Mouse (Mus musculus) heart, embryonic 16.5 days (tissue): Measurements from ENCODE around the gene Slc16a11. TPM values are rescaled to one million over a fixed set of nuclear protein-coding genes. Genes with fewer than 3 reads are reported as not detected.

ENCODE experiments used
- ATAC-seq: fragments of 200-750 bp; cut with Nextera tagmentation; replicated peaks from 2 replicates; pipeline ENCODE4 v1.8.0; 2017; ENCODE audit warnings: moderate number of reproducible peaks; ENCODE audit not compliant: insufficient read depth, low FRiP score; ENCODE audit errors: extremely low read depth
- H3K27ac ChIP-seq: fragments of 300-500 bp; sonication (generic); 2 replicates; pipeline ENCODE4 v1.5.1; 2014; ENCODE audit warnings: mild to moderate bottlenecking, low read length, control low read depth, moderate library complexity
- H3K27me3 ChIP-seq: fragments of 300-500 bp; sonication (generic); 2 replicates; pipeline ENCODE4 v1.6.1; 2014; ENCODE audit warnings: low read length, mixed read lengths; ENCODE audit not compliant: control insufficient read depth, insufficient read depth
- H3K36me3 ChIP-seq: fragments of 300-500 bp; sonication (generic); 2 replicates; pipeline ENCODE4 v1.6.1; 2014; ENCODE audit not compliant: control insufficient read depth, insufficient read depth
- H3K4me1 ChIP-seq: fragments of 300-500 bp; sonication (generic); 2 replicates; pipeline ENCODE4 v1.6.1; 2014; ENCODE audit warnings: low read length, mixed read lengths; ENCODE audit not compliant: control insufficient read depth, insufficient read depth
- H3K4me2 ChIP-seq: fragments of 300-500 bp; sonication (generic); 2 replicates; pipeline ENCODE4 v1.6.1; 2014; ENCODE audit warnings: low read depth, mild to moderate bottlenecking, control low read depth, low read length
- H3K4me3 ChIP-seq: fragments of 300-500 bp; sonication (generic); 2 replicates; pipeline ENCODE4 v1.5.1; 2014; ENCODE audit warnings: mild to moderate bottlenecking, control low read depth, low read length
- H3K9ac ChIP-seq: fragments of 300-500 bp; sonication (generic); 2 replicates; pipeline ENCODE4 v1.6.1; 2014; ENCODE audit warnings: low read length, control low read depth
- H3K9me3 ChIP-seq: fragments of 300-500 bp; sonication (generic); replicated peaks from 2 replicates; pipeline ENCODE4 v1.6.1; 2016; ENCODE audit warnings: low read length; ENCODE audit not compliant: control insufficient read depth
- WGBS: fragments of 180-500 bp; shearing (Covaris S2); extraction: QIAGEN DNeasy Blood & Tissue Kit; methylation state at CpG from one replicate; pipeline ENCODE4 v1.1.7; 2014; 5-methylcytosine and 5-hydroxymethylcytosine counted together
- polyA plus RNA-seq: library from polyadenylated mRNA; unstranded; fragments of >200 nt; fragmentation: Nextera tagmentation; extraction: Ambion mirVana; gene quantifications from 2 replicates; pipeline ENCODE4 v1.2.1, GENCODE M21; 2015

Slc16a11 gene
- polyA plus RNA-seq, 1 experiment from 2014 or later = 0.33 TPM

DNA sequence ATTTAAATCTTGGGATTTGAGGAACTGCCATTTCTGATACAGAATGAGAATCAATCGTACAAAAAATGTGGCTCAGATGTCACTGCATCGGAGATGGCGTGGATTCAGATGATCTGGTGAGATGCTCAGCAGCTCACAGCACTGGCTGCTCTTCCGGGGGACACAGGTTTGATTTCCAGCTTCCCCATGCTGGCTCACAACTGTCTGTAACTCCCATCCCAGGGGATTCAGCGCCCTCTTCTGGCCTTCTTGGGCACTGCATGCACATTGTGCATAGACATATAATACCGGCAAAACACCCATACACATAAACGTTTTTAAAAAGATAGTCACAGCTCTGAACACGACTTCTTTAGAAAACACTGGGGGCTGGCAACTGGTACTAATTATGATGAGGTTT is 34.9 kb upstream of the Slc16a11 start:
- H3K9ac ChIP-seq = no peak overlapping the region
- H3K4me3 ChIP-seq = no peak overlapping the region
- 71% methylated on average over 8 of the region's 8 CpGs for WGBS
- no peak overlapping the region for H3K27ac ChIP-seq
- H3K36me3 ChIP-seq = no peaks in the 10 kb centered on the region
- no peak overlapping the region for H3K4me2 ChIP-seq
- ATAC-seq = no peak
- H3K9me3 ChIP-seq = no peaks in the 10 kb centered on the region; the same call in 1 of the 2 replicates
- H3K27me3 ChIP-seq = no peaks in the 10 kb centered on the region
- H3K4me1 ChIP-seq = no peaks in the 10 kb centered on the region

DNA sequence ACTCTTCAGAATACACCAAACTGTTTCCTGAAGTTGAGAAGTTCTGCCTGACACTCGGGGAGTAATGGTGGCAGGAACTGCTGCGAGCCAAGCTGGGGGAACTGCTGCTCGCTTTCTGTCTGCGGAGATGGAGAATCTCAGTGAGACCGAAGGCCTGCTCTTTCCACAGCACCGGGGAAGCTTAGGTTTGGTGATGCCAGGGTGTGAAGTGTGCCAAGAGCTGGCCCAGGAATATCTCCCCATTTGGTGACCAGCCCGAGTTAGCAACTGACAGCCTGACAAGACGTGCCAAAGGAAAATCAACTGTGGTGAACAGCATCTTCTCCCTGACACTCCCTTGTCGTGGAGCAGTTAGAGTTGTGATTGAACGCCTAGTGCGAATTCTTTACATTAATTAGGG is 34.2 kb upstream of the Slc16a11 start:
- H3K27me3 ChIP-seq = no peaks in the 10 kb centered on the region
- no peaks in the 10 kb centered on the region for H3K4me1 ChIP-seq
- H3K4me2 ChIP-seq = no peak overlapping the region
- no peak overlapping the region for H3K9ac ChIP-seq
- no peaks in the 10 kb centered on the region for H3K36me3 ChIP-seq
- ATAC-seq = no peak
- H3K27ac ChIP-seq = no peak overlapping the region
- no peak overlapping the region for H3K4me3 ChIP-seq
- H3K9me3 ChIP-seq = no peaks in the 10 kb centered on the region; the same call in 1 of the 2 replicates
- 81% methylated on average over 11 of the region's 11 CpGs for WGBS

- no peak for ATAC-seq
- Histone ChIP-seq H3K27ac (no peak overlapping the region), H3K4me1 (no peaks in the 10 kb centered on the region), H3K4me3 (no peak overlapping the region), H3K9ac (no peak overlapping the region), H3K36me3 (no peaks in the 10 kb centered on the region), H3K9me3 (no peaks in the 10 kb centered on the region; the same call in 1 of the 2 replicates), H3K27me3 (no peaks in the 10 kb centered on the region), H3K4me2 (no peak overlapping the region)
- 71% methylated on average over 11 of the region's 11 CpGs for WGBS
Measured at GRCm38 (mm10) chr11:70178756-70179155, 33.8 kb upstream of the Slc16a11 start.

DNA sequence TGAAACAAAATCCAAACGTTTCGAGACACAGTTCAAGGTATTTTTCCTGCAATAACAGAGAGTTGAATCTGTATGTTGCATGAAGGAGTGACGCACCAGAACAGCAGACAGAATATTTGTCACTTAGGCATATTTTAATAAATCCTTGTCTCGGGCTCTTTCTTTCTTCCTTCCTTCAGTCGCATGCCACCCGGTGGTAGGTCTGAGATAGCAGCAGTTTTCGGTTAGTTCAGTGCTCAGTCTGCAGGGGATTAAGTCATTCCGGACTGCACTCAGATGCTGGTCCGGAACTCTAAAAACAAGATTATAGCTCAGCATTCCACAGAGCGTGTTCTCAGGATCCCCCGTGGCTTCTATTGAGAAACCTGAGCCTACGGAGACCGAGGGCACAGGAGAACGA is 33.2 kb upstream of the Slc16a11 start:
- Histone ChIP-seq H3K4me2 (no peak overlapping the region), H3K27ac (no peak overlapping the region), H3K4me1 (no peaks in the 10 kb centered on the region), H3K4me3 (no peak overlapping the region), H3K36me3 (no peaks in the 10 kb centered on the region), H3K27me3 (no peaks in the 10 kb centered on the region), H3K9me3 (no peaks in the 10 kb centered on the region; the same call in 1 of the 2 replicates), H3K9ac (no peak overlapping the region)
- ATAC-seq = no peak
- WGBS = 42% methylated on average over 14 of the region's 14 CpGs

DNA sequence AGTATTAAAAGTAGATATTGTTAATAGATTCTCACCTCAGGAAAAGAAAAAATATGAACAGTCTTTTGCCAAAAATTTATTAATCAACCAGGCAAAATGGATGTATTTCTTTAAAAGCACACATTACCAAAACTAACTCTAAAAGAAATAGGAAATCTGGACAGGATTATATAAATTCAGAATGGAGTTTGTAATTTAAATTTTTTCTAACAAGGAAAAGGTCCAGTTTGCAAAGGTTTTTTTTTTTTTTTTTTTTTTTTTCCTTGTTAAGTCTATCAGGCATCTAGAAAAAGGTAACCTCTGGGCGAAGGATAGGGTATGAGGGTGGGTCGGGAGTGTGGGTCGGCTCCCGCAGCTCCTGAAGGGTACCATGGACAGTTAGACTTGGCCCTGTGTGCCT is 32.1 kb upstream of the Slc16a11 start:
- Histone ChIP-seq H3K4me1 (no peaks in the 10 kb centered on the region), H3K9me3 (no peaks in the 10 kb centered on the region; the same call in 1 of the 2 replicates), H3K27ac (no peak overlapping the region), H3K4me3 (no peak overlapping the region), H3K36me3 (no peaks in the 10 kb centered on the region), H3K9ac (no peak overlapping the region), H3K4me2 (no peak overlapping the region), H3K27me3 (no peaks in the 10 kb centered on the region)
- ATAC-seq = no peak
- WGBS = 84% methylated on average over 4 of the region's 4 CpGs

GRCm38 (mm10) chr11:70185120-70185519 is 27.4 kb upstream of the Slc16a11 start:
- 56% methylated on average over 7 of the region's 7 CpGs for WGBS

GRCm38 (mm10) chr11:70189319-70190134 is 23.0 kb upstream of the Slc16a11 start:
- H3K4me3 ChIP-seq = no peak overlapping the region
- no peaks in the 10 kb centered on the region for H3K27me3 ChIP-seq
- H3K9me3 ChIP-seq = no peaks in the 10 kb centered on the region
- no peak overlapping the region for H3K9ac ChIP-seq
- H3K36me3 ChIP-seq = no peaks in the 10 kb centered on the region
- WGBS = 81% methylated on average over 28 of the region's 28 CpGs
- no peak overlapping the region for H3K4me2 ChIP-seq
- no peak overlapping the region for H3K27ac ChIP-seq
- H3K4me1 ChIP-seq = no peaks in the 10 kb centered on the region
- no peak for ATAC-seq

More at GRCm38 (mm10) chr11:70185120-70185519, 27.4 kb upstream of the Slc16a11 start:
- no peak overlapping the region for H3K9ac ChIP-seq
- H3K4me1 ChIP-seq = no peaks in the 10 kb centered on the region
- H3K27ac ChIP-seq = no peak overlapping the region
- no peaks in the 10 kb centered on the region for H3K36me3 ChIP-seq
- no peak for ATAC-seq
- H3K9me3 ChIP-seq = no peaks in the 10 kb centered on the region
- no peaks in the 10 kb centered on the region for H3K27me3 ChIP-seq
- no peak overlapping the region for H3K4me2 ChIP-seq
- H3K4me3 ChIP-seq = no peak overlapping the region

DNA sequence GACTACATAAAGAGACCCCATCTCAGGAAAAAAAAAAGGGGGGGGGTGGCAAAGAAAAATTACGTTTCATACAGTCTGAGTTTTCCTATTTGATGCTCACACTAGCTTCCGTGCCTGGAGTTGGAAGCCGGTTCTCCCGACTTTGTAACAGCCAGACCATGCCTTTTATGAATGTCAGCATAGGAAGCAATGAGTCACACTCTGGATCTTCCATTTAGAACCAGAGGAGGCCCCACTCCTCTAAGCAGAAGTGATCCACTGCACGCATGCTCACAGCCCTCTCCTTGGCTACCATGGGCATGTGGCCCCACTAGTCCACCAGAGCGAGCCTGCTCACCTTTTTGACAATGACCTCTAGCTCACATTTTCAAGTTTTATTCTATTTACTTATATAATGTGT is 21.4 kb upstream of the Slc16a11 start:
- H3K27ac ChIP-seq = no peak overlapping the region
- no peaks in the 10 kb centered on the region for H3K27me3 ChIP-seq
- no peak for ATAC-seq
- H3K4me1 ChIP-seq = no peaks in the 10 kb centered on the region
- H3K4me3 ChIP-seq = no peak overlapping the region
- WGBS = 64% methylated on average over 6 of the region's 6 CpGs
- H3K9ac ChIP-seq = no peak overlapping the region
- H3K9me3 ChIP-seq = no peaks in the 10 kb centered on the region; the same call in 1 of the 2 replicates
- H3K36me3 ChIP-seq = no peaks in the 10 kb centered on the region
- no peak overlapping the region for H3K4me2 ChIP-seq

DNA sequence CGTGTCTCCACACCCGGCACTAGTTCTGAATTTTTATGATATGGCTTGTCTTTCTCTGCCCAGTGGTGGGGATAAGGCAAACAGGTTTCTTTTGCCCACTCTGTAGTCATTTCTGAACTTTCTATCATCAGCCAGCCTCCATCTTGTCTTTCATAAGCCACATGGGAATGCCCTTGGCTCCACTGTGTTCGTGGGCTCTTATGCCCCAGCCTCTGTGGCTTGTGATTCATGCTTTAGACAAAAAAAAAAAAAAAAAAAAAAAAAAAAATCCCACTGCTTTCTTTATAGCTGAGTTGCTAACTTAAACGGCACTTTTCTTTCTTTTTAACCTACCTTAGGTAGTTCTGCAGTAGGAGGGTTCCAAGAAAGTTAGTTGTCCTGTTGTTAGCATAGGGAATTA is 20.4 kb upstream of the Slc16a11 start:
- H3K4me2 ChIP-seq = no peak overlapping the region
- H3K4me1 ChIP-seq = no peaks in the 10 kb centered on the region
- no peak for ATAC-seq
- no peaks in the 10 kb centered on the region; the same call in 1 of the 2 replicates for H3K9me3 ChIP-seq
- no peak overlapping the region for H3K4me3 ChIP-seq
- no peaks in the 10 kb centered on the region for H3K27me3 ChIP-seq
- WGBS = 71% methylated on average over 4 of the region's 4 CpGs
- no peak overlapping the region for H3K9ac ChIP-seq
- no peak overlapping the region for H3K27ac ChIP-seq
- H3K36me3 ChIP-seq = no peaks in the 10 kb centered on the region
